Mouse (Mus musculus): Measurements from ENCODE around the gene Fzd2.
"Not testable (repeated sequence)": the region's sequence is repeated elsewhere in the genome, so short reads cannot be mapped to it uniquely, and the experiment has no call there.

The Fzd2 gene

DNA sequence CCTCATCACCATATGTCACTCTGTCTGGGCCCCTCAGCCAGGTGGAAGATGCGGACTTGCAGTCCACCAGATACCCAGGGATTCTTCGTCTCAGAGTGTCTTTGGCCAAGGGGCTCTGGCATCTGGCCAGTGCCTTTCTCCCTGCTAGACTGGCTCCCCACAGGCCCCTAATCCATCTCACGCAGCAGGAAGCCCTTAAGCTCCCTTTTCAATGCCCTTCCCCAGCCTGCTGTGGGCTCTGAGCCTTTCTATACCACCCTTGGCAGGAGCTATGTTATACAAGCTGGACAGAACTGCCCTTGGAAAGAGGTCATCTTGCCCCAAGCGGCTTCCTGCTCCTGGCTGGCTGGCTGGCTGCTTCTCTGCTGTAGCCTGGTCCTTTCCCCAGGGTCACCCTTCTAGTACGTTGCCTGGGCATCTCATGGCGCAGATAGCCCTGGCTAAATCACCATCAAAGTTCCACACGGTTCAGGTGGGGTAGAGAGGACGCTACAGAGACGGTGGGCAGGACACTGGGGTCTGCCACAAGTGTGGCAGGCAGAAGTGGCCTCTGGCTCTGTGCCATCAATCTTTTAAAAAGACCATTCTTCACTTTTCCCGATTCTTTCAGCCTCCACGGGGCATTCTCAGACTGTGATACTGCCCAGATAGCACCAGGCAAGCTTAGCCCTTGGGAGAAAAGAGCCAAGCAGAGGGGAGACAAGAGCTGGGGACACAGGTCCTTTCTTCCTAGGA, 22.7 kb upstream of the Fzd2 start:
- no peak for DNase-seq (ENCODE audit: low read depth, low spot score)

- peak; percentile 78 for DNase-seq (ENCODE audit: low read depth, low spot score)
These were observed 22.1 kb upstream of the Fzd2 start for GRCm38 (mm10) chr11:102582016-102582610.

DNA sequence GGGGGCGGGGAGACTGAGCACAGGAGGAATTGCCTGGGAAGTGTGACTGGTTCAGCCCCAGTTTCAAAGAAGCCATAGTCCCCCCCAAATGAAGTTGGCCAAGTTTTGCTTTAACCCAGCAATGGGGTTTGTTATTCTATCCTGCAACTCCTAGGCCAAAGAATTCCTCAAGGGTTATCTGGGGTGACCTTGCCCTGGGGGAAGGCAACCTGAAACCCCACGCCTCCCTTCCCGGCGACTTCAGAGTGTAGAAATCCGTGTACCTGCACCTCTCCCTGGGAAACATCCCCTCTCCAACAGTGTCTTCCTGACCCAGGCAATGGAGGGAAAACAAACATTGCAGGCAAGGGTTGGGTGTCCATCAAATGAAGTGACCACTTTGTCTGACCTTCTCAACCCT, 21.5 kb upstream of the Fzd2 start:
- DNase-seq (ENCODE audit: low read depth, low spot score): peak; percentile 77

- peak; percentile 74 for DNase-seq (ENCODE audit: low read depth, low spot score)
These were observed 17.6 kb upstream of the Fzd2 start for GRCm38 (mm10) chr11:102586445-102587130.

DNA sequence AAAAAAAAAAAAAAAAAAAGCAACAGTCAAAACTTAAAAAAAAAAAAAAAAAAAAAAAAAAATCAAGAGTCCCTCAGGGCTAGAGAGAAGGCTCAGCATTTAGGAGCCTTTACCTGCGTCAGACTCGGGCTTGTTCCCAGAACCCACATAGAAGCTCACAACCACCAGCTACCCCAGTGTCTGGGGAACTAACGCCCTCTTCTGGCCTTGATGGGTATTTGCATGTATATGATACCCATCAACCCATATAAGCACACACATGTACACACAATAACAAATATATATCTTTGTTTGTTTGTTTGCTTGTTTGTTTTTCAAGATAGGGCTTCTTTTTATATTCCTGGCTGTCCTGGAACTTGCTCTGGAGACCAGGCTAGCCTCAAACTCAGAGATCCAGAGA, 16.6 kb upstream of the Fzd2 start:
- peak; percentile 64 for DNase-seq (ENCODE audit: low read depth, low spot score)

GRCm38 (mm10) chr11:102595341-102595820, 8.8 kb upstream of the Fzd2 start:
- no peak for DNase-seq (ENCODE audit: low read depth, low spot score)

DNA sequence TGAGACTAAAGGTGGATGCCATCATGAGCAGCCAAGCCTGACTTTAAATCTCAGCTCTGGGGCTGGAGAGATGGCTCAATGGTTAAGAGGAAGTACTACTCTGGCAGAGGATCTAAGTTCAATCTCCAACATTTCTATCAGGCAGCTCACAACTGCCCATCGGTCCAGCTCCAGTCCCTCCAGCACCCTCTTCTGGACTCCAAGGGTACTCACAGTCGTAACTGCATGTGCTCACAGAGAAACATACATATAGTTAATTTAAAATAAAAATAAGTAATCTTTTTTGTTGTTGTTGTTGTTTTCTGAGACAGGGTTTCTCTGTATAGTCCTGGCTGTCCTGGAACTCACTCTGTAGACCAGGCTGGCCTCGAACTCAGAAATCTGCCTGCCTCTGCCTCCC, 4.3 kb upstream of the Fzd2 start:
- peak; percentile 71 for DNase-seq (ENCODE audit: low read depth, low spot score)

DNA sequence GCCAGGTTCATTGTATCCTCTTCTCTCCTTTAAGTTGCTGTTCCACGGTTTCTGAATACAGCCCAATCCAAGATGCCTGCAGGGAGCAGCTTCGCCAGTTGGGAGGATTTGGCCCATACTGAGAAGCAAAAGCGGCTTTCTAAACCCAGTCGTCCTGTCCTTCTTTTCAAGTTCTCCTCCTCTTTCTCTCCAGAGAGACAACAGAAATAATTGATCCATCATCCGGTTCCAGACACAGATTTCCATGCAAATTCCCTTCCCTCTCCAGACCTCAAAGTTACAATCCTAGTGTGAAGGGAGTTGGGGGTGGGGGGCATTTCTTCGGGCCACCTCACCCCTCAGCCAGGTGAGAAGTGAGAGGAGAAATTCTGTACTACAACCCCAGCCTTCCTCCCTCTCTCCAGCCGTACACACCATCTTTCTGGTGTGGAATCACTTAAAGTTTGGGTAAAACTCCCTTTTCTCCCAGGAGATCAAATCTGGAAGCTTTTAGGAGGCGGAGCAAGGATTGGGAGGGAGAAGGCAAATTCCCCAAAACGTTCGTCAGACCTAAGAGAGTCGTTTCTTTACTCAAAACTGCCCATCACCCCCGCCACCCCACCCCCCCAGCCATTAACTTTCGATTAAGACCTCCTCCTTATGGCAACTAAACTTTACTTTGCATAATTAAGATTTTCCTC, 1.2 kb upstream of the Fzd2 start:
- no peak for DNase-seq (ENCODE audit: low read depth, low spot score)

DNA sequence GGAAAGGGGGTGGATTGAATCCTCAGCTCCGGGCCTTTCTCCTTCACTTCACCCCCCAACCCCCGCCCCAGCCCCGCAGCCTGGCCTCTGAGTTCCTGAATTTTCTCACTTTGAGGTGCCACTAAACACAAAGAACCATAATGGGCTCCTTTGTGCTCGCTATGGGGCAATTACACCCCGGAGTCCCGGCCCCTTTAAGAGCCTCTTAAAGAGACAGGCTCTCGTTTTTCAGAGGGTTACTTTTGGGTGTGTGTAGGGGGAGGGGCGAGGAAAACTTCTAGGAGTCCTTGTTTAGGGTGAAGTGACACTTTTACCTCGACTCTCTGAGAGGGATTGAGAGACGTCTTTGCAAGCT, 723 bp upstream of the Fzd2 start:
- peak; percentile 75 for DNase-seq (ENCODE audit: low read depth, low spot score)

- DNase-seq (ENCODE audit: low read depth, low spot score): peak; percentile 86
These were observed 769 bp downstream of the Fzd2 start for GRCm38 (mm10) chr11:102604777-102605552.

- peak; percentile 61 for DNase-seq (ENCODE audit: low read depth, low spot score)
These were observed 1.6 kb downstream of the Fzd2 start for GRCm38 (mm10) chr11:102605553-102606416.

DNA sequence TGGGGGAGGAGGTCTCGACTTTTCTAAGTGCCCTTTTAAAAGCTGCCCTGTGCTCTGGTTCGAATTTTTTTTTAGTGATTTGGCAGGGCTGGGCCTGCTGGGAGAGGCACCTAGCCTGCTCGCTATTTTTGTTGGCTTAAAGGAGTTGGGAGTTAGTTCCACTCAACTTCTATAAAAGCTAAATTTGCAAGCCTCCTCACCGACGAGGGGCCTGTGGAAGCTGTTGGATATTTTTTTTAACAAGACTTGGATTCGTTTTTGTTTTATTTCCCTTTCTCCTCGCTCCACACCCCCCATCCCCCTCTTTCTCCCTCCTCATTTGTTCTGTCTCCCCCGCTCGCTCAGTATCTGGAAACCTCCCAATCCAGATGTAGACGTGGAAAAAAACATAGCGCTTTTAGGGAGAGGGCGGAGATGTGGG, 2.6 kb downstream of the Fzd2 start:
- DNase-seq (ENCODE audit: low read depth, low spot score): no peak

GRCm38 (mm10) chr11:102607201-102607600, 3.0 kb downstream of the Fzd2 start:
- DNase-seq (ENCODE audit: low read depth, low spot score): not testable (repeated sequence)

DNA sequence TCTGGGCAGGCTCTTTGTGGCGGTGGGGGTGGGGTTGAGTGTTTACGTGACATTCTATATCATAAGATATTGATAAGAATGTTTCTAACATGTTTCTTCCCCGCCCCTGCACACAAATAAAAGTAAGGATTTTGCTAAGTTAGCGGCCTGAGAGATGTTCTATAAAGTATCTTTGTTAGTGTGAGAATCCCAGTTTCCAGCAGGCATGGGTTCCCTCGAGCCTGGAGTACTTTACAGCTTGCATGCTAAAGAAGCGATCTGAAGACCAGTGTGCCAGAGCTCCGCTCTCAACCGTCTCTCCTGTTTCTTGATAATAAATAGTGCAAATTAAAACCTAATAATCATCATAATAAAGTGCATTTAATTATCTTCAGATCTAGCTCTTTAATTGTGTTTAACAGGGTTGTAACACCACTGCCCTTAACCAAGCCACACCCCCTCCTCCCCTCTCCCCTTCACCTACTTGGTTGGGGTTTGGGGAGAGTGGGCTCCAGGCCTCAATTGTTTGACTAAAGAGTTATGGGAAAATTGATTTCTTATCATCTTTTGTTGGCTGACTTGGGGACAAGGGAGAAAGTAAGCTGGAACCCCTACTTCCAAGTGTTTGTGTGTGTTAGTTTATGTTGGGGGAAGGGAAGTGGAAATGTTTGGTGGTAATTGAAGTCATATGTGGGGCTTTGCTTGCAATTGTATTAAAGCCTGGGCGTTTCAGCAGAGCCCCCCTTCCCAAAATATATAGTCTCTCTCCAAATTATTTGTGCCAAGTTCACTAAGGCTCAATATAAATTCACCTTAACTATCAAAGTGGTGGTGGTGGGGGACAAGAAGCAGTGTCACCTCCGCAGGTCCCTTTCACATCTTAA, 3.7 kb downstream of the Fzd2 start:
- DNase-seq (ENCODE audit: low read depth, low spot score): no peak

- DNase-seq (ENCODE audit: low read depth, low spot score): no peak
These were observed 4.5 kb downstream of the Fzd2 start for GRCm38 (mm10) chr11:102608691-102609090.

DNA sequence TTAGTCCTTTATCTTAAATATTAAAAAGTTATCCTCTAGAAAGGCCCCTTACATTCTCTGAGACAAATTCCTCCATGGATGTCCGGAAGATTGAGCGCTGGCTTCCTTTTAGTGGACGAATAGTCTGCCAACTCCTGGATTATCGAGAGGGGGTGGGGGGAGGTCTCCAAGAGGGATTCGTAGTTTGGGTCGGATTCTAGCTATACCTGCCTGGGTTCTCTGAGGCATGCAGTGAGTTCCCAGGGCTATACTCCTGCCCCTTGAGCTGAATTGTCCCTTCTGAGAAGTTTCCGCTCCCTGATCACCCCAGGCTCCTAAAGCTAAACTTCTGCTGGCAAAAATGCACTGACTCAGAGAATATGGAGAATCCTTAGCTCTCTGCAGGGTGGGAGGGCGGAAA, 5.3 kb downstream of the Fzd2 start:
- DNase-seq (ENCODE audit: low read depth, low spot score): no peak

DNA sequence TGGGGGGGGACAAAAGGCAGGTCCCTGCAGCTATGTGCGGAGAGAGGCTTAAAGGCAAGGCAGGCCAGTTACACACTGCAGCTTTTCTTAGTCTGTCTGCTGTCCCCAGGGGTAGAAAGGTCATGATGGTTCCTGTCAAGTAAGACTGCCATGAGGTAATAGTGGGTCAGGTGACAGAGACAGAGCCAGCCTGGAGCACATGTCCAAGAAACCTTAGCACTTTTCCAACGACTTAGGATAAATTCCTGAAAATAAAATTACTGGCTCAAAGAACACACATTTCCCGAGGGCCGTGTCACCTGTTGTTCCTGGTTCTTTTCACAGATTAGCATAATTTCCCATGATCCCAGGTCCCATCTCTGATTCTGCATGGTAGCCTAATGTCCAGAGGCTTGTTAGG, 6.1 kb downstream of the Fzd2 start:
- DNase-seq (ENCODE audit: low read depth, low spot score): no peak

DNA sequence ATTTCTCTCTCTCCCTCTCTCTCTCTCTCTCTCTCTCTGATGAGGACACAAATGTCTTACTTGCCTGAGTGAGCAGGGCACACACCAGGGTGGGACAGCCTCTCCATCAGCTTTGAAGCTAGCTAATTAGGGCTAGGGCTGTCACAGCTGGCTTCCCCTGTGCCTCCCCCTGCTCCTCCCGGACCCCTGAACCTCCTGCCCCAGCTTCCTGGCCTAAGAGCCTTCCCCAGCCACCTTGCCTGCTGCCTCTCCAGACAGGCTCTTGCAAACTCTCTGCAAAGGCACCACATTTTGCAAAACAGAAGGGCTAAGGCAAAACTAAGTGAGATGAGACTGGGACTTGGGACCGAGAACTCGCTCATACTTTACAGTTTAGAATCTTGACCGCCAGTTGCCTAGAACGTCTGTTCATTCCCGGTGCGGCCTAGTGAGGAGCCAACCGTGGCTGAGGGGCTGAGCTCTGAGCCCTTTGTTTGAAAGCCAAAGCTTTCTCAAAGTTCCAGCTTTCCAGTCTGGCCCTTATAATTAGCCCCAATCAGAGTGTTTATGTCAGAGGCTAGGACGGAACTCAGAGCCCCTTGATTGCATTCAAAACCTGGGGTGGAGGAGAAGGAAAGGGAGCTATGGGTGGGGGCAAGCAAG, 6.6 kb downstream of the Fzd2 start:
- no peak for DNase-seq (ENCODE audit: low read depth, low spot score)

DNA sequence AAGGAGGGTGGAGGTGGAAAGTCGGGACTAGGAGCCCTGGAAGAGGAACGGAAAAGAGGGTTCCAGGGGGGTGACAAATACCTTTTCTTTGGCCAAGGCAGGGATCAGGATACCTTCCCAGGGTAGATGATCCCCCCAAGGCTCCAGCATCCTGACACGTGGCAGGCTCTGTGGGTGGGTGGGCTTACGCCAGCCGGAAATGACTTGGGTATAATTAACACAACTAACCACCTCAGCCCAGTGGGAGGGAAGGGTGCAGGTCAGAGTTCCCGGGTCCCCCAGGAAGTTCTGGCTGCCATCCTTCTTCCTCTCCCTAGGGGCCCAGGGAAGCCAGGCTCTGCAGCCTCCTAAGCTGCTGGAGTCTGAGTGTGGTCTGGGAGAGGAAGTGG, 7.1 kb downstream of the Fzd2 start:
- DNase-seq (ENCODE audit: low read depth, low spot score): no peak

Data from ZHBTc4 (cell line).